In genomic region chr14:68361481-68361880, GRCm38 (mm10) we compare ENCODE assay signal across 15 mouse cellular contexts.
DNase-seq lines count a peak whose midpoint lies in the region; ATAC-seq lines count a peak whose summit lies in the region.
"Had no signal": no experiment of that assay in that cellular context is flagged by ENCODE, and none has a peak within 500 bp of the region (broad histone marks: within the 10 kb centered on the region; RNA-seq: fewer than 3 reads in every experiment).

No protein-coding gene starts in this region.

- no peaks in the 10 kb centered on the region for H3K9me3 ChIP-seq in forebrain, embryonic 13.5 days (replicated peaks)
- no peaks in the 10 kb centered on the region for H3K9me3 ChIP-seq in forebrain, embryonic 11.5 days (ENCODE audit: control insufficient read depth, low read length)
- no peaks in the 10 kb centered on the region for H3K9me3 ChIP-seq in hindbrain, embryonic 13.5 days
- H3K9me3 ChIP-seq: embryonic facial prominence, embryonic 15.5 days; liver, embryonic 13.5 days had no signal

- DNase-seq in forebrain, embryonic 11.5 days (ENCODE audit: low spot score), result no peak
- DNase-seq in retina, postnatal 1 day, result peak; percentile 37
- DNase-seq in retina, embryonic 14.5 days (ENCODE audit: low spot score), result no peak
- no peak for DNase-seq in kidney, adult 18-20 months
- DNase-seq in spleen, postnatal 36 days (ENCODE audit: low spot score in 2 of 2), result no peak
- DNase-seq: cerebellum, postnatal 36 days; gastrocnemius, adult 2 months; heart, postnatal 10 days; kidney, postnatal 10 days; liver, embryonic 13.5 days; lung, postnatal 14 days; thymus, adult 18-20 months had no signal

- 28% methylated on average over 6 of the region's 6 CpGs for WGBS in forebrain, embryonic 13.5 days
- 73% methylated on average over 6 of the region's 6 CpGs for WGBS in forebrain, embryonic 11.5 days
- 43% methylated on average over 6 of the region's 6 CpGs for WGBS in hindbrain, embryonic 13.5 days

- H3K27me3 ChIP-seq in forebrain, embryonic 13.5 days, result no peaks in the 10 kb centered on the region
- no peaks in the 10 kb centered on the region for H3K27me3 ChIP-seq in forebrain, embryonic 11.5 days (ENCODE audit: control insufficient read depth, insufficient read depth, low read length)
- no peaks in the 10 kb centered on the region for H3K27me3 ChIP-seq in hindbrain, embryonic 13.5 days
- H3K27me3 ChIP-seq: liver, embryonic 13.5 days had no signal

- no peaks in the 10 kb centered on the region for H3K36me3 ChIP-seq in forebrain, embryonic 13.5 days (ENCODE audit: poor library complexity, severe bottlenecking)
- H3K36me3 ChIP-seq in forebrain, embryonic 11.5 days (ENCODE audit: control insufficient read depth, insufficient read depth, low read length), result no peaks in the 10 kb centered on the region
- H3K36me3 ChIP-seq in hindbrain, embryonic 13.5 days, result no peaks in the 10 kb centered on the region
- H3K36me3 ChIP-seq: embryonic facial prominence, embryonic 15.5 days; liver, embryonic 13.5 days had no signal

- H3K4me1 ChIP-seq in forebrain, embryonic 13.5 days, result peaks cover 21% of the 10 kb centered on the region
- no peaks in the 10 kb centered on the region for H3K4me1 ChIP-seq in forebrain, embryonic 11.5 days (replicated peaks; ENCODE audit: control insufficient read depth, insufficient read depth, low read length)
- H3K4me1 ChIP-seq in hindbrain, embryonic 13.5 days (replicated peaks), result peaks cover 19% of the 10 kb centered on the region
- H3K4me1 ChIP-seq: embryonic facial prominence, embryonic 15.5 days; liver, embryonic 13.5 days had no signal

- H3K27ac ChIP-seq in forebrain, embryonic 13.5 days, result peak overlapping the region; percentile 61
- H3K27ac ChIP-seq in forebrain, embryonic 11.5 days (ENCODE audit: low read depth, low read length), result no peak overlapping the region
- H3K27ac ChIP-seq in hindbrain, embryonic 13.5 days, result peak overlapping the region; percentile 80
- H3K27ac ChIP-seq: embryonic facial prominence, embryonic 15.5 days; gastrocnemius, adult 2 months; liver, embryonic 13.5 days had no signal

- H3K9ac ChIP-seq in forebrain, embryonic 13.5 days, result no peak overlapping the region
- H3K9ac ChIP-seq in forebrain, embryonic 11.5 days (ENCODE audit: low read length), result no peak overlapping the region
- no peak overlapping the region for H3K9ac ChIP-seq in hindbrain, embryonic 13.5 days
- H3K9ac ChIP-seq: embryonic facial prominence, embryonic 15.5 days; liver, embryonic 13.5 days had no signal

- H3K4me2 ChIP-seq in forebrain, embryonic 13.5 days, result 0 out of 2 replicates have a peak overlapping the region, but pooled peaks have one; percentile 4
- H3K4me2 ChIP-seq in forebrain, embryonic 11.5 days (ENCODE audit: low read depth, low read length, severe bottlenecking), result no peak overlapping the region
- no peak overlapping the region for H3K4me2 ChIP-seq in hindbrain, embryonic 13.5 days
- H3K4me2 ChIP-seq: embryonic facial prominence, embryonic 15.5 days; liver, embryonic 13.5 days had no signal

- H3K4me3 ChIP-seq in forebrain, embryonic 13.5 days, result no peak overlapping the region
- no peak overlapping the region for H3K4me3 ChIP-seq in forebrain, embryonic 11.5 days (ENCODE audit: low read depth, low read length)
- no peak overlapping the region for H3K4me3 ChIP-seq in hindbrain, embryonic 13.5 days
- H3K4me3 ChIP-seq: embryonic facial prominence, embryonic 15.5 days; gastrocnemius, adult 2 months; liver, embryonic 13.5 days had no signal

- peak; percentile 91 for ATAC-seq in forebrain, embryonic 13.5 days
- no peak for ATAC-seq in forebrain, embryonic 11.5 days (replicated peaks; ENCODE audit: low FRiP score)
- ATAC-seq in hindbrain, embryonic 13.5 days (ENCODE audit: low FRiP score), result peak; percentile 57; the same call in 1 of the 2 replicates
